Mouse (Mus musculus): ENCODE results near the gene Ttll11.

DNA sequence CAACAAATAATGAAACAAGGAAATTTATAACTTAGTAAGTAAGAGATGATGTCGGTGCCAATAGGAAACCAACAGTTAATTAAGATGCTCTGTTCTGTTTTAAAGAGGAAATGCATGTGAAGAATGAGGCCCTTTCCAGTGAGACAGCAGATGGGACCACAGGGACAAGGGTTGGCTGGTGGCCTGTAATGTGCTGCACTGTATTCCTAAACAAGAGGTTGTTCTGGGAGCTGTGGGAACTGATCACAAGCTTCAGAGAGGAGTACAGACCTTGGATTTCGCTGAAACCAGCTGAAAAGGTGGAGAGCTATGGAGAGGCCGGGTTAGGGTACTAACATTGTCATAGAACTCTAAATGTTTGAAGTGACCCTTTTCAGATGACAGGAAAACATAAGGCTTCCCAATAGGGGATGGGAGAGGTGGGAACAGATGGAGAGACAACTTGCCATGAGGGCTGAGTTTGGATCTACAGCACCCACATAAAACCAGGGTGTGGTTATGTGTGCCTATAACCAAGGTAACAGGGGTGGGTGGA is 18.1 kb downstream of the Ttll11 start:
- TF ChIP-seq CHD2 (IDR thresholded peaks at IDR 0.05; ENCODE audit: low read depth, low read length) (no peak), ZC3H11A (IDR thresholded peaks at IDR 0.05; ENCODE audit: borderline replicate concordance, low read depth, low read length) (no peak)
